Mouse (Mus musculus) brain, embryonic 14.5 days (tissue): Measurements from ENCODE around the gene Ndufb8.

ENCODE experiments used
- CTCF ChIP-seq: fragments of 200-500 bp; IDR thresholded peaks from 2 replicates; pipeline ENCODE4 v1.5.1; 2012; ENCODE audit warnings: inconsistent platforms, mild to moderate bottlenecking, moderate library complexity, borderline replicate concordance; ENCODE audit not compliant: insufficient read depth, insufficient read length; ENCODE audit errors: extremely low read depth
- POLR2A ChIP-seq: fragments of 200-500 bp; IDR thresholded peaks from 2 replicates; pipeline ENCODE4 v1.6.1; 2012; ENCODE audit warnings: mild to moderate bottlenecking, inconsistent platforms, borderline replicate concordance; ENCODE audit not compliant: poor library complexity, insufficient read depth, insufficient read length, severe bottlenecking; ENCODE audit errors: extremely low read depth

DNA sequence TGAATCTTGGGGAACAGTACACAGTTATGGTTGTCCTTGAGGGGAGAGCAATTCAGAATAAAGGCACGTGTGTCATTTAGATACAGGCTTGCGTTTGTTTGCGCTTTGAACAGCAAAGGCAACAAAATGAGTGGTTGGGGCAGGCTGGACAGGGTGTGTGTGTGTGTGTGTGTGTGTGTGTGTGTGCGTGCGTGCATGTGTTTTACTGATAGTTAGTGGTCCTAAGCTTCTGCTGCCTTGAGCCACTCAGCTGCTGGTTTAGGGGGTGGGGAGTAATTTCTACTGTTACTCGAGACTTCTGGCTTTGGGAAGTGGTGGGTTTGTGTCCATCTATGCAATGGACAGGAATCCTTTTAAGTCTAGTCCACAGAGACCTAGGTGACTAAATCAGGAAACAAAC lies 56.3 kb downstream of the Ndufb8 start:
- TF ChIP-seq CTCF: no peak
- no peak for TF ChIP-seq POLR2A
